Mouse (Mus musculus): ENCODE measurements at regions not wholly inside any gene's neighbourhood (a gene's known extent, or its start where the extent isn't known, plus 50 kb on each side); places are given as distances from the start of the nearest gene placed in this dataset.
A peak's percentile ranks its signal among the peaks of the same experiment; 100 is the strongest.

DNA sequence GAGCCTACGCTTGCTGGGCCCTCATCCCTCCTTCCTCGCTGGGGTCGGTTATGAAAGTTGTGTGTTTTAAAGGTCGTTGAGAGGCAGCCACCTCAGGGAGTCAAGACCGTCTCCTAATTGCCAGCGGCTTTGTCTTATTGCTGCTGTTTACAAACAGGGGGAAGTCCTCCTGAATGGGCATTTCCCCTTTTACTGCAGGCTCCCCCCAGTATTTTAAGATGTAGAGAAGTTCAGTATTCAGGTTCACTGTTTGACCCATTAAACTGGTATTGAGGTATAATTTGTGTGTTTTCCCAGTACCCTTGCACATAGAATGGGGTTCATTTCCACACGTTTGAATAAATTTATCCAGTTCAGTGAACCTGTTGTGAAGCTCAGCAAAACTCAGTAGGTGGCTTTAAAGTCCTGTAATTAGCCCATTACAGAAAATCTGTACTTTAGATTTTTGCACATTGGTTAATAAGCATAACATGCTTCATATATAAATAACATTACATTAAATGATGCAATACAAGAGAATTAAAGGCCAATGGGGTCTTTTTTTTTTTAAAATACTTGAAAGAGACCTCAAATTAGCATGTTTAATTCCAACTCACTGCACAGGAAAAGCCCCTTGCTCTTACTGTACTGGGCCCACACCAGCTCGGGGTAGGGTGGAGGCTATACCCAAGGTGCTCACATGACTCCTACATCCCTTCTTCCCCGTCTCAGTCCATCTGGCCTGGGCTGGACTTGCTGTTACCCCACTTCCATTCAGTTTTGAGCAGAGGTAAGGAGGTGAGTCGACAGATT is 63.7 kb downstream of the Nkx2-1 start:
- DNase-seq (ENCODE audit: low spot score in 2 of 2), result no peak

DNA sequence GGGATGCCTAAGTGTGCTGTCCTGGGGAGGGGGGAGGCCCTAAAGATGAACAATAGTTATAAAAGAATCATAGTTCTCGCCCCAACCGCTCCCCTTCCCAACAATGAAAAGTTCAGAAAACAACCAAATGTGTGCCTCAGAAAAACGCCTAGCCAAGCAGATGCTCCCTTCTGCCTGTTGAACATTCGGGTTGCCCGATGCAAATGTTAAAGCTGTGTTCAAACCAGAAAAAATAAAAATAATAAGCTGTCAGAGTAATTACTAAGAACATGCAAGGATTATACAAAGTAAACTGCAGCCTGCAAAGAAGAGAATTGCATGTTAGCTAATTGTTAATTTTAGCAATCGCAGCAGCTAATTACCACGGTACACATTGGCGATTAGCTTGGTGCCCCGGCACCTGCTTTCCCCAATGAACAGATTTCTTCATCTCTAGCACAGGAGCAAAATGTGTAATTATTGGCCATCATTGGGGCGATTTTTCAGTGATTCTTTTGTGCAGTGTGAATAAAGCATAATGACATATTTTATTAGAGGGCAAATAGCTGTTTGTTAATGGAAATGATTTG is 65.7 kb downstream of the Nkx2-1 start:
- no peak for DNase-seq (ENCODE audit: low spot score in 2 of 2)

DNA sequence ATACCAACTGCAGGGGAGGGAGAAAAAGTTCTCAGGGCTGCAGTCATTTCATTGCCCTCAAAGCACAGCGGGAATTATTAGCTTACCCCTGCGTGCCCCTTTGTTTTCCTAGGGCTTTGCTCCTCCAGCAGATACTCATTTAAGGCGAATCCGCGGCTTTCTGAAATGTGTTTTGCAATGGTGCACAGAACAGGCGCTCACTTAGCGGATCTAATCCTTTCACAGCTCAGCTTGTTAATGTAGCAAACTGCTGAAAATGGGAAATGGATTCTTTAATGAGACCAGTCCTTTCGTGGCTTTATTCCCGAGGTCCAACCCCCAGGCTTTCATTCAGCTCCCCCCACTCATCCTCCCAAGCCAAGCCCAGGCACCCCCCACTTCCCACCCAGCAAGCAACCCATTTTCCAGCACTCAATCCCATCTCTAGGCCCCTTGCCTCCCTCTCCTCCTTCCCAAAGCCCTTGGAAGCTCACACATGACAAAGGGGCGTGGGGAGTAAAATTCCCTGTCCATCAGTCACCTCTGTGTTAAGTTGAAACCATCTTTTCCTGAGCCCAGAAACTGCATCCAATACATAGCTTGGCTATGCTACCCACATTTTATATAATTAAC is 77.1 kb downstream of the Nkx2-1 start:
- no peak for DNase-seq (ENCODE audit: low spot score in 2 of 2)

DNA sequence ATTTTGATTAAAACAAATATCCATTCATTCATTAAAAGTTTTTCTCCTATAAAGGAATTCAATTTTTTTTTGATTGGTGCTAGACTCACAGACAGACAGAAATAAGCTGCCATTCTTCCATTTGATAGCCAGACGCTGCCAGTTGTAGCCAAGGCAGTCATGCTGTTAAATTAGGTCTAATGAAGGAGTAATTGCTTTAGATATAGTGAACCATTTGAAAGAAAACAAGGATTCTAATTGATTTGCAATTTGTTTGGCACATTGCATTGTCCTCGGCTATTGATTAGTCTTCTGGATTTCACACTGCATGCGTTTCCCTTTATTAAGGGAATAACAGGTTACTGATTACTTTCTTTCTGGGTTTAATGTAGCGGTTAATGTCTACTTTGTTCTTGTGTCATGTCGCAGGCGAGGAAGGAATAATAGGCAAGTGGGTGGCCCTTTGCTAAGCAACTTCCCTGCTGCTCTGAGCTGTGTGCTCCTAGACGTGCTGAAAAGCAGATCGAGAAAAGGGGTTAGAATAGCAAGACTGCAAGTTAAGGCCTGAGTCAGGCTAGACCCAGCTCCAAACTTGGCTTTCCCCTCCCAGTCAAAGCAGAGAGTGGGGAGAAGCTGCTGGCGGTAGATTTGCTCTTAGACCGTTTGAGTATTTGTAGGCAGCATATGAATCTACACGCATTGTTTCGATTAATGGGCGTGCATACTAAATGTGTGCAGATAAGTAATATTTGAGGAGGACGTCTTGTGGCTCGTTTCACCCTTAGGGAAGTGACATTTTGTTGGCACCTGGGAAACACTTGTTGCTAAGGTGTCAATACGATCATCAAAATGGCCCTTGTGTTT is 77.8 kb downstream of the Nkx2-1 start:
- no peak for DNase-seq (ENCODE audit: low spot score in 2 of 2)

DNA sequence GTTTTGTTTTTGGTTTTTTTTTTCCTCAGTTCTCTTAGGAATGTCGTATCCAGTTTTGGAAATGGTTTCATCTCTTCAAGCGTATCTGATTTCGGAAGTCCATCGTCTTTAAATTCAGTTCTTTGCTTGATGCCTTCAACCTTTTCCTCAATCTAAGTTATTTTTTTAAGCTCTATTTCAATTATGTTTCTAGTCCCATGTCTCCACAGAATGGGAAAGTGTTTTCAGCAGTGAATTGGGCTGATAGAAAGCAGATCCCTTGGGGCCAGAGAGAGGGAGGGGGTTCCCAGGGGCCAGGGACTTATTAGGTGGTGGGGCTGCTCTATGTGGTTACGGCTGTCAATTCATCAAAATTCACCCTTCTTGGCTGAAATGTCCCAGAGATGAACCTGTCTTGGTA is 78.8 kb downstream of the Nkx2-1 start:
- DNase-seq (ENCODE audit: low spot score in 2 of 2), result no peak

DNA sequence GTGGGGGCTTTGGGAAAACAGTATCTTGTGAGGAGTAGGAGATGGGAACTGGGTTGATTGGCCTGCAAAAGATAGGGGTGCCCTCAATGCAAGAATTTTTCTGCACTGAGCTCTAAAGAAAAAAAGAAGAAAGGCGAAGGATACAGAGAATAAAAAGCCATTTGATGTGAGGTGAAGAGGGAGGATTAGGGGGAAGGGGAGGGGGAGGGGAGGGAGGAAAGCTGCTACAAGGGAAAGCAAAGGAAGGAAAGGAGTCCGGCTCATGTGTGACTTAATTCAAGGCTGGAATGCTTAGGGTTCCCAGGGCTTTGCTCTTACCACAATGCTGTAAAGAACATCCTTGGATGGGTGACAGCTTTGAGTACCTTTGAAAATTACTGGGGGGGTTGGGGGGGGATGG is 79.4 kb downstream of the Nkx2-1 start:
- no peak for DNase-seq (ENCODE audit: low spot score in 2 of 2)

DNA sequence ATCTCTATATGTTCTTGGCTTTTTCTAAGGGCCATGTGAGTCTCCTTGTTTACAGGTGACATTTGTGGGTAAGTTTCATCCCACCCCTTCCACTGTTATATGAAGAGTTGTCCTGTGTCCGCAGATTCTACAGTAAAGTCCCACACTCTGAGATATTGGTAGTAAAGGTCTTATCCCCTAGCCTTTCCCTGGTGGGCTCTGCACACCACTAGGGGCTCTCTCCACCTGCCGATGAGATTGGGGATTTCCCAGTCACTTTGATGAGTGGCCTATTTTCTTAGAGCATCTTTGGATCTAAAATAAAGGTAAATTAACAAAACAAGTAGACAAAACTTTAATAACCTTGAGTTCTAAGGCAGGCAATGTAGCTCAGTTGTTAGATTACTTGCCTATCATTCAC is 86.4 kb downstream of the Nkx2-1 start:
- no peak for DNase-seq (ENCODE audit: low spot score in 2 of 2)

DNA sequence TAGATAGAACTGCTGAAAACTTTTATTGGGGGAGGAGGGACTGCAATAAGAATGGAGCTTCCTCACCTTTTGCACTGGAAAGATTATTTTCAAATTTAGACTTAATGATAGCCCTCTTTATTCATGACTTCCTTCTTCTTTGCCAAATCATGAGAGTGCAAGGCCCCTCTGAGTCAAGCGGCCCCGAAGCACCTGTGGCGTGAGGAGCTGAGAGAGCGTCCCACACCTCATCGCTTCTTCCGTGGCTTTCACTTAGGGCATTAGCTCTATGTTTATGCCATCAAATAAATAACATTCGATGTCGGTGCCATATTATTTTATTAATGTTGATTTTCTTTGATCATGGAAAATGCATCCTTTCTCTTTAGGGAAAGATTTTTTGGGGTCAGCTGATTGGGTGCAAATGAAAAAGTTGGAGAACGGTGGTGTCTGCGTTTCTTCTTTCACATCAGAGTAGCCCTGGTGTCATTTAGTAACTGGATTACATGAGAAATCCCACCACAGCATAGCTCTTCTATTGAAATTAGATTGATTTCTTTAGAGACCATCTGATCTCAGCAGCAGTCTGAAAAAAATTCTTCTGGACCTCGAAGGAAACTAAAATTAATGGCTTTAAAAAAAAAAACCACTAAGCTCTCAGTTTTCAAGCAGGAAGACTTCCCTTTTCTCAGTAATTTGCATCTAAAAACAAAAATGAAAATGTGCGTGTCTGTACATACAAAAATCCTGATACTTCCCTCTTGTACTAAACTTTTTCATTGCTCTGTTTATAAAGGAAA is 87.7 kb downstream of the Nkx2-1 start:
- DNase-seq (ENCODE audit: low spot score in 2 of 2), result no peak

DNA sequence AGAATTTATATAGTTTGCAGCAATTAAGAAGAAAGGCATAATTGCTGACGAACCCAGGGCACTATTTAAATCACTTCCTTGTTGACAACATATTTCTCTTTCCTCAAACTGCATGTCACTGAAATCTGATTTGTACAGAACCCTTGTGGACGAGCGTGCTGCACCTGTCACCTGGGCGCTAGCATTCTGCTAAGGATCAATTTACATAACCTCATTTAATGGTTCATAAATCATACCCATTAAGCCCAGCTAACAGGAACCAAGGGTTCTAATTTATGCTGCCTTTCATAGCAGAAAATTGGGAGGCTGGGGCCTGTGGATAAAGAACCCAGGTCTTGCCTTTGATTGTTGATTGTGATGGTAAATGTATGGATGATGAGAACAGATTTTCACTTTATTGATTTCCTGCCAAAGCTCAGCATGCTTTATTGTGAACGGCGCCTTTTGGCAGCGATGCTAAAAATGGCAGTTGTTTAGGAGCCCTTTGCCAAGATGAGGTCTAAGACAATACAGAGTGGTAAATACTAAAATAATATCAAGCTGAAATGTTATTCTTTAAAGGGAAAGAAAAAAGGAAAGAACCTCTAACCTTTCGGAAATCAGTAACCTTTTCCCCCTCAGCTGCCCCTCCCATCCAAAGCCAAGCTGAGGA is 95.4 kb downstream of the Nkx2-1 start:
- no peak for DNase-seq (ENCODE audit: low spot score in 2 of 2)

DNA sequence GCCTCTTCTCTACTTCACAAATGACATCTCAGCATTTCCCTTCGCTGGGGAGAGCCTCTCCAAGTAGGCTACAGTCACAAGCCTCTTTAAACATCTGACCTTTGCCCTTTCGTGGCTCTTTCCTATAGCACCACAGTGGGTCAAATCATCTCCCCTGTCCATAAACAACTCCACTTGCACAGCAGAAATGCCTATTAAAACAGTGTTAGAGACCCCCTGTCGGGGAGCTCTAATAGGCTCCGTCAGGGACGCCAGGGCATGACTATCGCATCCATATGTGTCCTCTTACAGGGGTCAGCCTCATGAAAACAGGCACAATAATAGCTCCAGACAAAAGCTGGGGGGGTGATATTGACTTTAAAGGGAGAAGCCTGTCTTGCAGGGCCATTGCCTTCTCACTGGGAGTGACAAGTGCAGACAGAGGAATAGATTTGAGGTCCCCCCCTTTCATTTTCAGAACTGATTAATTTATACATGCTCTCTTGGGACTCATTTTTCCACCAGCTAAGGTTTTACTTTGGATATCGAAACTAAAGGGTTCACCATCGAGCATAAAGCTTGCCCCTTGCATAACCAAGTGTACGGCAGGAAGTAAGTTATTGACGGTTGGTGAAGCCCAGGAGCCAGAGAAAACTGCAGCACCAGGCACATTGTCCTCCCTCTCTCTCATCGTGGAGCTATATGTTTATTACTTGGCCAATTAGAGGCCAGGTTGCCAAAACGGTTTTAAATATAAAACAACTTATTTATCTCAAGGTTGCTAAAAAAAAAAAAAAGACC is 94.6 kb upstream of the Mbip start:
- DNase-seq (ENCODE audit: low spot score in 2 of 2), result no peak

DNA sequence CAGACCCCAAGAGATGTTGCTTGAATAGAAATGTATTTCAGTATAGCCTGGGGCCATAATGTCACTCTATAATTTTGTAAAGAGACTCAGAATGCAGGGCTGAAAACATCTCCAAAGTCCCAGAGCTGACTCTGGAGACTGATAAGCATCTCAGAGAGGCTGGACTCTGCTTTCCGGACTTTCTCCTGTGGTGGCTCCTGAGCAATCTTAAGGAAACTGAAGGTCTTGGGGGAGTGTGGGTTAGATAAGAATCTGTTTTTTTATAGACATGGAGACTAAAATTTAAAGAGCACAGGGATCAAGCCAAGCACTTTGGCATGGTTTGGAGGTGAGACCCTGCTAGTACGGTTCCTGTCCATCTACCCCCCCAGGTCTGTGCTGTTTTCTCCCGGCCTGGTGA is 92.7 kb upstream of the Mbip start:
- DNase-seq (ENCODE audit: low spot score in 2 of 2), result no peak

DNA sequence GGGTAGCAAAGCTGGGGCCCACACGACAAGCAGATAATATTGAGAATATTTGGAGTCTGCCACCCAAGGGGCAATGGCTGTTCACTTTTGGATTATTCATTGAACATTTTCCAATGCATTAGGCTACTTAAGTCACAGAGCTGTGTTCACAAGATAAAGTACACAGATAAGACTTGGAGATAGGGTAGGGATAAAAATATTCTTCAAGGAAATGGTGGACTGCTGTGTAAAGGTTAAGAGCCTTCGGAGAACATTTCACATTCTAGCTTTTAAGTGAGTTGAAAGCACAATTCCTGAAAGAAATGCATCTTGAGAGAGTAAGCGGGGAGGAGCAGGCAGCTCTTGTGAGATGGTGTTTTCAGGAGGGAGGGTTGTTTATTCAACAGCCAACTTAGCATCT is 92.3 kb upstream of the Mbip start:
- DNase-seq (ENCODE audit: low spot score in 2 of 2), result no peak

DNA sequence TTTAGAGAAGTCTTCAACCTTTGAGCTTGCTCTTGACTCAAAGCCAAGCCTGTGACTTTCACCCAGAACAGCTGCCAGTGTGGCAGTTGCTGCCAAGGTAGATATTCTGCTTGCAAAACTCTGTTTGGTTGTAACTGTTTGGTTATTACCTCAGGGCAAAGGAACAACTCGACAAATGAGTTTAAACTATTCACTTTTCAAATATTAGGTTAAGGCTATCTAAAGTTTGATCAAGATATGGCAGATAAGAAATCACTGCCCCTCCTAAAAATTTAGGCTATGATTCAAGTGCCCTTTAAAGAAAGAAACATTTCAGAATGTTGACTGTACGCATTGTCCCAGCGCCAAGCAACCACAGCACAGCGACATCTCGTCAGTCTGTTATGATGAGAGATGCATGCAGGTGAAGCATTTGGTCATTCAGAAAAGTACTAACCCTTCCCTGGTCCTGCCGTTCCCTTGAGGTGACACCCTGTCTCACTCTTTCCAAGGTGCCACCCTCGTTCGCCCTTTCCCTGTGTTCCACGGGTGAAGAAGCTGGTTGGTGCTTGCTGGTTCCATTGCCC is 81.1 kb upstream of the Mbip start:
- no peak for DNase-seq (ENCODE audit: low spot score in 2 of 2)

DNA sequence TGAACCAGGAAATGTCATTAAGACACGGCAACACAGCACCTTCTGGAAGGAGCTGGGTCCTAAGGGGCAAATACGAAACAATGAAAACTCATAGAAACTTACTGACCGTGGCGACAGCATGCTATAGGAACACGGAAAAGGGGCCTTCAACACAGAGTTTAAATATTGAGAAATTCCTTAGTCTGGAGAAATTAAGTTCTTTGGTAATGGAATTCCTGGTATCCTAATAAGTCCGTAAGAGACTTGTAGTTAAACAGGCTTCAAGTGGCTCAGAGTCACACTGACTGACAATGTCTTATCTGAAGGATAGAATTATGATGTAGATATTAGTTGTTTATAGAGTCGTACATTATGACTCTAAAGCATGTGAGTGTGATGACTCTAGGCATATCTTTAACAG is 70.4 kb upstream of the Mbip start:
- no peak for DNase-seq (ENCODE audit: low spot score in 2 of 2)

DNA sequence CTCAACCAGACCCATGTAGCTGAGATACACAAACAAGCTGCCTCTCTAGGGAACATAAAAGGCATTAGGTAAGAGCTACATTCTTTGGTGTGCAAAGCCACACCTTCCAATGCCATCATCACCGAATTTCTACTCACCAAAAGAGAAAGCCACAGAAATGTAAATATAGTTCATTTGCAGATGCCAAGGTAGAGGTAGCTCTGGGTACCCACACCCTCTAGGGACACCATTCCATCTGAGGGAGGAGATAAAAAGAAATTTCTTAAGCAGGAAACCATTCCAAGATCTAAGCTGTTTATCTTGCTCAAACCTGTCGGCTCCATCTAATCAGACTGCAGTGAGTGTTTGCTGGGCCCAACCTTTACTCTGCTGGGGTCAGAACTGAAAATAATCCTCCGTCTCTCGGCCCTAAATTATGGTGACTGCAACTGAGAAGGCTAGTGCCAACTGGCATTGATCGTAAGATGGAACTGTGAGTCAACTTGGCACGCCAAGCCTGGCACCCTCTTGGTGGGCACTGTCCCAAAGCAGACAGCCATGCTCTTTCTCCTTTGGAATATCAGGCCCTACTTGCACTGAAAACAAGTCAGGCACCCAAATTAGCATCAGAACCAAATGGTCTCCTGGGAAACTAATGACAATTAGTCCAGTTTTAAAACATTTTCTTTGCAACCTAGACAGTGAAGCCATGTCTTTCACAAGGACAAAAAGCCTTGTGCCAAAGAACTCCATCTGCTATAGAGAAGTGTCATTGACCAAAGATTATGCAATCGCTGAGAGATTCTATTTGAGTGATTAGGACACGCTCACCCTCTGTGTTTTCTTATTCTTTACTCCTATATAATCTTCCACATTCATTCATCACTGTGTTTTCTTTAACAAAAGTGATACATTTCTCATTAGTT is 69.4 kb upstream of the Mbip start:
- peak; percentile 8 to 12 for DNase-seq (ENCODE audit: low spot score in 2 of 2)

DNA sequence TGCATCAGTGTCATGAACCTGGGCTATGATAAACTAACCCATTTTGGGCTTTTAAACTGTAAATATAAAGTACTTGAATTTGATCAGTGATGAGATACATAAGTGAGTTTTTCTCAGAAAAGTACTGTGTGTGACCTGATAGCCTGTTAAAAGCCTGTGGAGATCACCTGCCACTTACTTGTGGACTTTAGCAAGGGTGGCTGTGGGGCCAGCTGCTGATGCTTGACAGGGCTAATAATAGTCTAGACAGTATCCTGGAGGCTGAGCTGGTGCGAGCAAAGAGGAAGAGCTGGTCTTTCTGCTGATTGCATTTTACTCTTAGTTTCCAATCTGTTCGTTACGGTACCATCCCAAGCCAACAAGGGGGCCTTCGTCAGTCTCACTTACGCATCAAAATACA is 60.0 kb upstream of the Mbip start:
- no peak for DNase-seq (ENCODE audit: low spot score in 2 of 2)

DNA sequence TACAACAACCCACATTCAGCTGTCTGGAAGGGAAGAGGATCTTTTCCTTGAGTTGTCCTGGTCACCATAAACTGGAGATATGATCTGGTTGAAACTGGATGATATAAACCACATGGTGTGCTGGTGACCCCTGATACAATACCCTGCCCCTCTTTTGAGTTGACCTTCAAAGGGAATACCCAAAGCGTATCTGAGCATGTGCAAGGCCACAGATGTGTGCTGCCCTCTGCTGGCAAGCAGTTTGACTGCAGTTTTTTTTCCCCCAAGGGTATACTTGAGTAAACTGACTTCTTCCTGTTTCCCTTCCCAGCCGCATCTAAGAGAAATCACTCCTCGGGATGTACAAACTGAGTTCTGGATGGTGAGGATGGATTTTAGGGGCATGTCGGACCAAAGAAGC is 59.1 kb upstream of the Mbip start:
- peak; percentile 25 to 38 for DNase-seq (ENCODE audit: low spot score in 2 of 2)

DNA sequence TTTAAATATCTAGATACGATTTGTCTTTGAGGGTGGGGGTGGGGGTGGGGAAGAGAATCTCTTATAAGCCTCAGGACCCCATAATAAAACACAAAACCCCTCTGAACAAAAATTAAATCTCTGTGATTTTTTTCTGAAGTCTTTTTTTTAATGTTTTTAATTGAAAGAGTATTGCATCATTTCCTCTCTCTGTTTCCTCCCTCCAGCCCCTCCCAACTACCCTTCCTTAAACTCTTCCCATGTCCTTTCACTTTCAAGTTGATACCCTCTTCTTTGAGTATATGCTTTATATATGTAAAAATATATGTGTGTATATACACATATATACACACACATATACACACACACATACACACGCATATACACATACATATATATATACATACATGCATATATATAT is 58.6 kb upstream of the Mbip start:
- no peak for DNase-seq (ENCODE audit: low spot score in 2 of 2)

DNA sequence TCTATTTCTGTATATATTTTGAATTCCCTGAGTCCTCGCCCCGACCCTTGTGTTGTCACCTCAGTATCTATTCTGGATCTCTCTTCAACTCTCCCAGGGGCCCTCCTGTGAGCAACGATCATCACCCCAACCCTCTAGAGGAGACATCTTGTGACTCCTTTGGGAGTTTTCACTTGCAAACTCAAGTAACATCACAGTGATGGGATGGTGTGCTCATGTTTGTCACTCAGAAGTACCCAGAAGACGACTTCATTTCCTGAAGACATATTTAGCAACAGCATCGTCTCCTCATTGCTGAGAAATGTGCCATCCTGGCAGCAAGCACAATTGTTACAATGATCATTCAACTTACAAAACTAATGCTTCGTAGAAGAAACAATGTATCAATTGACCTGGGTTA is 57.9 kb upstream of the Mbip start:
- no peak for DNase-seq (ENCODE audit: low spot score in 2 of 2)
